Mouse (Mus musculus) stomach, postnatal 0 days (tissue): ENCODE measurements around the gene Sult5a1. TPM values are rescaled to one million over a fixed set of nuclear protein-coding genes. Genes with fewer than 3 reads are reported as not detected.

ENCODE experiments used
- ATAC-seq: fragments of 200-750 bp; cut with Nextera tagmentation; 2 replicates; pipeline ENCODE4 v1.8.0; 2017; ENCODE audit not compliant: low FRiP score, low TSS enrichment
- DNase-seq: peaks from one replicate; pipeline ENCODE4 v3.0.0-alpha.2; 2016; ENCODE audit warnings: low spot score
- H3K27ac ChIP-seq: fragments of 300-500 bp; sonication (generic); replicated peaks from 2 replicates; pipeline ENCODE4 v1.5.1; 2014; ENCODE audit warnings: mild to moderate bottlenecking, control low read depth
- H3K27me3 ChIP-seq: fragments of 300-500 bp; sonication (generic); 2 replicates; pipeline ENCODE4 v1.6.1; 2014; ENCODE audit warnings: low read length; ENCODE audit not compliant: control insufficient read depth, insufficient read depth
- H3K36me3 ChIP-seq: fragments of 300-500 bp; sonication (generic); 2 replicates; pipeline ENCODE4 v1.6.1; 2014; ENCODE audit warnings: low read length, mixed read lengths; ENCODE audit not compliant: control insufficient read depth, insufficient read depth
- H3K4me1 ChIP-seq: fragments of 300-500 bp; sonication (generic); replicated peaks from 2 replicates; pipeline ENCODE4 v1.6.1; 2014; ENCODE audit warnings: antibody characterized with exemption; ENCODE audit not compliant: control insufficient read depth, insufficient read depth
- H3K4me2 ChIP-seq: fragments of 300-500 bp; sonication (generic); replicated peaks from 2 replicates; pipeline ENCODE4 v1.6.1; 2014; ENCODE audit warnings: low read depth, mild to moderate bottlenecking, control low read depth, moderate library complexity
- H3K4me3 ChIP-seq: fragments of 300-500 bp; sonication (generic); 2 replicates; pipeline ENCODE4 v1.5.1; 2014; ENCODE audit warnings: low read depth, low read length, control low read depth
- H3K9ac ChIP-seq: fragments of 300-500 bp; sonication (generic); 2 replicates; pipeline ENCODE4 v1.6.1; 2014; ENCODE audit warnings: mild to moderate bottlenecking, low read length, control low read depth, mixed read lengths
- H3K9me3 ChIP-seq: fragments of 300-500 bp; sonication (generic); 2 replicates; pipeline ENCODE4 v1.6.1; 2016; ENCODE audit warnings: low read length; ENCODE audit not compliant: control insufficient read depth
- CTCF ChIP-seq: IDR thresholded peaks from 2 replicates; pipeline ENCODE4 v1.5.1; 2016; ENCODE audit warnings: antibody characterized with exemption, low read depth, mild to moderate bottlenecking, moderate library complexity
- EP300 ChIP-seq: optimal IDR thresholded peaks from 2 replicates; pipeline ENCODE3; 2016; ENCODE audit warnings: antibody characterized with exemption
- WGBS: fragments of 180-500 bp; shearing (Covaris S2); extraction: QIAGEN DNeasy Blood & Tissue Kit; methylation state at CpG from one replicate; pipeline ENCODE4 v1.1.7; 2014; 5-methylcytosine and 5-hydroxymethylcytosine counted together
- polyA plus RNA-seq: library from polyadenylated mRNA; unstranded; fragments of >200 nt; fragmentation: Nextera tagmentation; extraction: Ambion mirVana; gene quantifications from 2 replicates; pipeline ENCODE4 v1.2.1, GENCODE M21; 2015

The Sult5a1 gene
- polyA plus RNA-seq, 1 experiment from 2014 or later: 7.8 TPM

- whole genome bisulfite sequencing: 37% methylated on average over 9 of the region's 9 CpGs
- H3K4me1 ChIP-seq: no peaks in the 10 kb centered on the region; the same call in 1 of the 2 replicates
- no peak overlapping the region for H3K27ac ChIP-seq
- ATAC-seq: peak; percentile 14; the same call in 1 of the 2 replicates
- H3K4me2 ChIP-seq: no peak overlapping the region
- H3K27me3 ChIP-seq: no peaks in the 10 kb centered on the region
- no peaks in the 10 kb centered on the region for H3K9me3 ChIP-seq
- no peak overlapping the region for H3K4me3 ChIP-seq
- H3K9ac ChIP-seq: no peak overlapping the region
- no peaks in the 10 kb centered on the region for H3K36me3 ChIP-seq
- no peak for DNase-seq
- TF ChIP-seq CTCF (no peak), EP300 (no peak)
These were observed 1.9 kb downstream of the Sult5a1 start for GRCm38 (mm10) chr8:123156070-123156773.

GRCm38 (mm10) chr8:123155177-123155576 lies 2.9 kb downstream of the Sult5a1 start:
- no peak overlapping the region for H3K4me3 ChIP-seq
- DNase-seq (no peak), ATAC-seq (no peak)
- no peak overlapping the region for H3K4me2 ChIP-seq
- no peaks in the 10 kb centered on the region for H3K9me3 ChIP-seq
- H3K36me3 ChIP-seq: no peaks in the 10 kb centered on the region
- H3K27ac ChIP-seq: no peak overlapping the region
- H3K4me1 ChIP-seq: no peaks in the 10 kb centered on the region; the same call in 1 of the 2 replicates
- WGBS: 75% methylated on average over 5 of the region's 5 CpGs
- H3K9ac ChIP-seq: no peak overlapping the region
- TF ChIP-seq CTCF: peak; percentile 74
- TF ChIP-seq EP300: no peak
- no peaks in the 10 kb centered on the region for H3K27me3 ChIP-seq

DNA sequence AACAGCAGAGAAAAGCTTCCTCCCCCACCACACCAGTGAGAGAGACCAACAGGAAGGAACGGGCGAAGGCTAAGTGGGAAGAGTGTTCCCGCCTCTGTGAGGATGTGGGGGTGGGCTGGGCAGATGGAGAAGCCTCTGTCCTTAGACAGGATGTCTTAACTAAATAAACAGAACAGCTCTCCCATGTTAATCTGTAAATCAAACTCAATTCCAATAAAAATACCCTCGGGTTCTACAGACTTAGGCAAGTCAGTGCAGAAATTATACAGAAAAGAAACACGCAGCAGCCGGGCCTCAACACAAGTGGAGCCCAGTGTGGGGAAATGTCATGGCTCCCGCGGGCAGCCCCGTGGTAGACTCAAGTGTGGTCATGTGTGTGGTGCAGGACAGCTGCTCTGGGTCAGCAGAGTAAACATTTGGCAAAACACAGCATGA lies 7.4 kb downstream of the Sult5a1 start:
- no peak overlapping the region; the same call in 1 of the 2 replicates for H3K27ac ChIP-seq
- H3K4me1 ChIP-seq: no peaks in the 10 kb centered on the region
- H3K9ac ChIP-seq: no peak overlapping the region
- 25% methylated on average over 9 of the region's 9 CpGs for WGBS
- DNase-seq (no peak), ATAC-seq (no peak; the same call in 1 of the 2 replicates)
- no peaks in the 10 kb centered on the region for H3K27me3 ChIP-seq
- no peak overlapping the region for H3K4me3 ChIP-seq
- TF ChIP-seq CTCF: no peak
- no peak for TF ChIP-seq EP300
- H3K9me3 ChIP-seq: no peaks in the 10 kb centered on the region
- no peaks in the 10 kb centered on the region for H3K36me3 ChIP-seq
- H3K4me2 ChIP-seq: no peak overlapping the region

DNA sequence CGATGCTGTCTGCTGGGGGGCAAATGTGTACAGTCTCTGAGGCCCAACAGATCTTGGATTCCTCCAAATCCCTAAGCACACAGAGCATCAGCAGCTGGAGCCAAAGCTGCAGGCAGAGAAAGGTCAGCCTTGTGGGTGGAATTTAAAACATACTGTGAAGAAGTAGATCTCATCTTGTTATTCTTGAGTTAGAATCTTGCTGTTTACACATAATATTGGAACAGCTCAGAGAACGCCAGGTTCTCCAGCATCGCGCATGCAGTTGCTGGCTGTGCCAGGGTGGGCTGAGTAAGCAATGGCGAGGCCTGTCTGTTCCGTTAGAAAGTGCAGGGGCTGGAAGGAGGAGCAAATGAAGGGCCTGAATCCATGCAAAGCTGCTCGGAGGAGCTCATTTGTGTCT lies 11.7 kb downstream of the Sult5a1 start:
- no peak for DNase-seq
- Histone ChIP-seq H3K9ac (no peak overlapping the region; the same call in 1 of the 2 replicates), H3K27ac (peak overlapping the region; percentile 84), H3K9me3 (no peaks in the 10 kb centered on the region), H3K27me3 (no peaks in the 10 kb centered on the region), H3K4me3 (no peak overlapping the region), H3K36me3 (no peaks in the 10 kb centered on the region), H3K4me2 (no peak overlapping the region), H3K4me1 (0 out of 2 replicates have a peak, but pooled peaks cover 5% of the 10 kb centered on the region)
- ATAC-seq: no peak
- WGBS: 40% methylated on average over 7 of the region's 7 CpGs
- TF ChIP-seq CTCF (peak; percentile 33; the same call in 1 of the 2 replicates), EP300 (no peak)

- Histone ChIP-seq H3K27ac (no peak overlapping the region; the same call in 1 of the 2 replicates), H3K9me3 (no peaks in the 10 kb centered on the region), H3K4me1 (0 out of 2 replicates have a peak, but pooled peaks cover 5% of the 10 kb centered on the region), H3K36me3 (no peaks in the 10 kb centered on the region), H3K4me3 (no peak overlapping the region), H3K9ac (no peak overlapping the region), H3K27me3 (no peaks in the 10 kb centered on the region), H3K4me2 (no peak overlapping the region)
- ATAC-seq (no peak), DNase-seq (peak; percentile 55)
- WGBS: 50% methylated on average over 6 of the region's 6 CpGs
- peak; percentile 73 for TF ChIP-seq CTCF
- no peak for TF ChIP-seq EP300
These were observed 12.8 kb downstream of the Sult5a1 start for GRCm38 (mm10) chr8:123145279-123145678.

DNA sequence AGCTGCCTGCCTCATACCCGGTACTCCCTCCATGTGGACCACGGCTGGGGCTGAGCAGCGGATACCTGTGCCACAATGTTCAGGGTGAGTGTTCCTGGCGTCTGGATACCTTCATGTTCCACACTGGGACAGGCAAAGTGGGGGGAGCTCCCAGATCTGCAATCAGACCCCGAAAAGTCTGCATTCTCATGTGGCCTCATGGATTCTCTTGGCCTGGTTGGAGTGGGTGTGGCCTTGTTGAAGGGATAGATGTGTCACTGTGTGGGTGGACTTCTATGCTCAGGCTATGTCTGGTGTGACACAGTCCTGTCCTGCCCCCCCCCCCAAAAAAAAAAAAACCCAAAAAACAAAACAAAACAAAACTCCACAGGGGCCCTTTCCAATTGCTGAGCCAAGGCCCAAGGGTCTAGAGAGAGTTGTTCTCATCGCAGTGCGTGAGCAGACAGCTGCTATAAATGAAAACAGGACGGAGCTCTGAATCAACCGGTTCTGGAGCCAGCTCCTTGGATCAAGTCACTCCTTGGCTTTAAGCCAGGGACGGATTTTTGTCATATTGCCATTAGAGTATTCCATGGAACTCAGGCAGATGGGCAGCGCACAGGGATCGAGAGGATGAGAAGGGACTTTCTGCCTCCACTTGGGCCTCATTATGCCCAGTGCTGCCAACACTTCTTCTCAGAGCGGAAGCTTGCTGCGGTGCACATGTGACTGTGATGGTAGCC lies 16.2 kb downstream of the Sult5a1 start:
- 48% methylated on average over 14 of the region's 14 CpGs for WGBS
- ATAC-seq: peak; percentile 39; the same call in 1 of the 2 replicates
- no peaks in the 10 kb centered on the region for H3K9me3 ChIP-seq
- H3K27ac ChIP-seq: peak overlapping the region; percentile 84
- H3K4me1 ChIP-seq: peaks cover 9% of the 10 kb centered on the region; the same call in 1 of the 2 replicates
- no peaks in the 10 kb centered on the region for H3K36me3 ChIP-seq
- H3K4me3 ChIP-seq: no peak overlapping the region
- no peak overlapping the region for H3K4me2 ChIP-seq
- no peaks in the 10 kb centered on the region for H3K27me3 ChIP-seq
- H3K9ac ChIP-seq: no peak overlapping the region
- TF ChIP-seq EP300 (no peak), CTCF (no peak)
- peak; percentile 45 for DNase-seq
